Mouse (Mus musculus): Measurements from ENCODE around the gene Olfr1000. TPM values are rescaled to one million over a fixed set of nuclear protein-coding genes. Genes with fewer than 3 reads are reported as not detected.

The Olfr1000 gene
- not detected for polyA plus RNA-seq (2014; fragmentation: Illumina TruSeq; extraction: RNeasy Lipid Tissue Mini Kit (QIAGEN cat#74804); ENCODE audit: low read depth, low replicate concordance)

GRCm38 (mm10) chr2:85611803-85612202 is at the start of gene Olfr1000:
Olfr1000 (minus strand) TSS chr2:85611903.

GRCm38 (mm10) chr2:85650604-85651003 is 38.9 kb upstream of the Olfr1000 start, which contains the start of gene Olfr1002:
Olfr1002 (minus strand) TSS chr2:85650704.

GRCm38 (mm10) chr2:85588648-85589047 is 23.1 kb downstream of the Olfr1000 start, which contains the start of gene Olfr998:
Olfr998 (plus strand) TSS chr2:85588948.

GRCm38 (mm10) chr2:85578915-85579314 is 32.8 kb downstream of the Olfr1000 start, which contains the start of gene Olfr996:
Olfr996 (plus strand) TSS chr2:85579215.

Other genes starting within 250 kb of the Olfr1000 start
- gene Olfr988, start 248.7 kb downstream of the Olfr1000 start, polyA plus RNA-seq (2014; fragmentation: Illumina TruSeq; extraction: RNeasy Lipid Tissue Mini Kit (QIAGEN cat#74804); ENCODE audit: low read depth, low replicate concordance) = not detected
- gene Olfr992, start 202.4 kb downstream of the Olfr1000 start, polyA plus RNA-seq (2014; fragmentation: Illumina TruSeq; extraction: RNeasy Lipid Tissue Mini Kit (QIAGEN cat#74804); ENCODE audit: low read depth, low replicate concordance) = not detected
- gene Olfr993, start 197.0 kb downstream of the Olfr1000 start, polyA plus RNA-seq (2014; fragmentation: Illumina TruSeq; extraction: RNeasy Lipid Tissue Mini Kit (QIAGEN cat#74804); ENCODE audit: low read depth, low replicate concordance) = not detected
- gene Olfr994, start 175.5 kb downstream of the Olfr1000 start, polyA plus RNA-seq (2014; fragmentation: Illumina TruSeq; extraction: RNeasy Lipid Tissue Mini Kit (QIAGEN cat#74804); ENCODE audit: low read depth, low replicate concordance) = not detected
- gene Olfr995, start 168.3 kb downstream of the Olfr1000 start, polyA plus RNA-seq (2014; fragmentation: Illumina TruSeq; extraction: RNeasy Lipid Tissue Mini Kit (QIAGEN cat#74804); ENCODE audit: low read depth, low replicate concordance) = not detected
- gene 4833423E24Rik, start 92.9 kb downstream of the Olfr1000 start, polyA plus RNA-seq (2014; fragmentation: Illumina TruSeq; extraction: RNeasy Lipid Tissue Mini Kit (QIAGEN cat#74804); ENCODE audit: low read depth, low replicate concordance) = not detected
- gene Olfr996, start 32.7 kb downstream of the Olfr1000 start, polyA plus RNA-seq (2014; fragmentation: Illumina TruSeq; extraction: RNeasy Lipid Tissue Mini Kit (QIAGEN cat#74804); ENCODE audit: low read depth, low replicate concordance) = not detected
- not detected for gene Olfr998, start 23.0 kb downstream of the Olfr1000 start, polyA plus RNA-seq (2014; fragmentation: Illumina TruSeq; extraction: RNeasy Lipid Tissue Mini Kit (QIAGEN cat#74804); ENCODE audit: low read depth, low replicate concordance)
- not detected for gene Olfr1002, start 38.8 kb upstream of the Olfr1000 start, polyA plus RNA-seq (2014; fragmentation: Illumina TruSeq; extraction: RNeasy Lipid Tissue Mini Kit (QIAGEN cat#74804); ENCODE audit: low read depth, low replicate concordance)
- not detected for gene Olfr154, start 52.6 kb upstream of the Olfr1000 start, polyA plus RNA-seq (2014; fragmentation: Illumina TruSeq; extraction: RNeasy Lipid Tissue Mini Kit (QIAGEN cat#74804); ENCODE audit: low read depth, low replicate concordance)
- gene Olfr1006, start 66.9 kb upstream of the Olfr1000 start, polyA plus RNA-seq (2014; fragmentation: Illumina TruSeq; extraction: RNeasy Lipid Tissue Mini Kit (QIAGEN cat#74804); ENCODE audit: low read depth, low replicate concordance) = not detected
- not detected for gene Olfr1008, start 77.5 kb upstream of the Olfr1000 start, polyA plus RNA-seq (2014; fragmentation: Illumina TruSeq; extraction: RNeasy Lipid Tissue Mini Kit (QIAGEN cat#74804); ENCODE audit: low read depth, low replicate concordance)
- gene Olfr1009, start 103.5 kb upstream of the Olfr1000 start, polyA plus RNA-seq (2014; fragmentation: Illumina TruSeq; extraction: RNeasy Lipid Tissue Mini Kit (QIAGEN cat#74804); ENCODE audit: low read depth, low replicate concordance) = not detected
- not detected for gene Olfr1012, start 150.9 kb upstream of the Olfr1000 start, polyA plus RNA-seq (2014; fragmentation: Illumina TruSeq; extraction: RNeasy Lipid Tissue Mini Kit (QIAGEN cat#74804); ENCODE audit: low read depth, low replicate concordance)
- gene Olfr1013, start 155.2 kb upstream of the Olfr1000 start, polyA plus RNA-seq (2014; fragmentation: Illumina TruSeq; extraction: RNeasy Lipid Tissue Mini Kit (QIAGEN cat#74804); ENCODE audit: low read depth, low replicate concordance) = not detected
- gene Olfr1014, start 160.8 kb upstream of the Olfr1000 start, polyA plus RNA-seq (2014; fragmentation: Illumina TruSeq; extraction: RNeasy Lipid Tissue Mini Kit (QIAGEN cat#74804); ENCODE audit: low read depth, low replicate concordance) = not detected
- not detected for gene Olfr1015, start 170.1 kb upstream of the Olfr1000 start, polyA plus RNA-seq (2014; fragmentation: Illumina TruSeq; extraction: RNeasy Lipid Tissue Mini Kit (QIAGEN cat#74804); ENCODE audit: low read depth, low replicate concordance)
- gene Olfr1016, start 190.6 kb upstream of the Olfr1000 start, polyA plus RNA-seq (2014; fragmentation: Illumina TruSeq; extraction: RNeasy Lipid Tissue Mini Kit (QIAGEN cat#74804); ENCODE audit: low read depth, low replicate concordance) = not detected
- not detected for gene Olfr1018, start 206.6 kb upstream of the Olfr1000 start, polyA plus RNA-seq (2014; fragmentation: Illumina TruSeq; extraction: RNeasy Lipid Tissue Mini Kit (QIAGEN cat#74804); ENCODE audit: low read depth, low replicate concordance)
- gene Olfr1019, start 233.6 kb upstream of the Olfr1000 start, polyA plus RNA-seq (2014; fragmentation: Illumina TruSeq; extraction: RNeasy Lipid Tissue Mini Kit (QIAGEN cat#74804); ENCODE audit: low read depth, low replicate concordance) = not detected
- gene Olfr1020, start 235.1 kb upstream of the Olfr1000 start, polyA plus RNA-seq (2014; fragmentation: Illumina TruSeq; extraction: RNeasy Lipid Tissue Mini Kit (QIAGEN cat#74804); ENCODE audit: low read depth, low replicate concordance) = not detected

Measured in adipose tissue, adult 10 weeks (tissue).